Mouse (Mus musculus) testis, adult 2 months (tissue): Measurements from ENCODE around the gene Tbc1d16.
A peak's percentile ranks its signal among the peaks of the same experiment; 100 is the strongest.

Experiments
- CTCF ChIP-seq: fragments of 200-500 bp; IDR thresholded peaks from 2 replicates; pipeline ENCODE4 v1.5.1; 2012; ENCODE audit warnings: low read depth, mild to moderate bottlenecking, inconsistent platforms, low read length, moderate library complexity; ENCODE audit not compliant: control insufficient read depth, insufficient read depth, insufficient replicate concordance
- POLR2A ChIP-seq: fragments of 200-500 bp; IDR thresholded peaks from 2 replicates; pipeline ENCODE4 v1.6.1; 2012; ENCODE audit warnings: low read depth, mild to moderate bottlenecking, inconsistent platforms, low read length, moderate library complexity; ENCODE audit not compliant: control insufficient read depth

- TF ChIP-seq CTCF (no peak), POLR2A (0 out of 2 replicates have a peak, but pooled peaks have one; percentile 35)
Measured at GRCm38 (mm10) chr11:119228091-119228781, at the start of gene Tbc1d16, which contains the start of gene Ccdc40.
